Mouse (Mus musculus) neural tube, embryonic 11.5 days (tissue): ENCODE results near the gene Cdca7l. TPM values are rescaled to one million over a fixed set of nuclear protein-coding genes. Genes with fewer than 3 reads are reported as not detected.
"Not testable (repeated sequence)": the region's sequence is repeated elsewhere in the genome, so short reads cannot be mapped to it uniquely, and the experiment has no call there.

ENCODE experiments used
- ATAC-seq: fragments of 200-750 bp; cut with Nextera tagmentation; 2 replicates; pipeline ENCODE4 v1.8.0; 2017; ENCODE audit warnings: moderate number of reproducible peaks, mild to moderate bottlenecking, moderate TSS enrichment, moderate library complexity; ENCODE audit not compliant: insufficient read depth, low FRiP score, low TSS enrichment
- DNase-seq: peaks from one replicate; pipeline ENCODE4 v3.0.0-alpha.2; 2015; ENCODE audit warnings: low spot score
- H3K27ac ChIP-seq: fragments of 300-500 bp; sonication (generic); 2 replicates; pipeline ENCODE4 v1.5.1; 2014; ENCODE audit warnings: low read depth, mild to moderate bottlenecking, low read length
- H3K27me3 ChIP-seq: fragments of 300-500 bp; sonication (generic); 2 replicates; pipeline ENCODE4 v1.6.1; 2014; ENCODE audit warnings: mild to moderate bottlenecking, low read length, mixed read lengths; ENCODE audit not compliant: control insufficient read depth, insufficient read depth
- H3K36me3 ChIP-seq: fragments of 300-500 bp; sonication (generic); 2 replicates; pipeline ENCODE4 v1.6.1; 2014; ENCODE audit warnings: mild to moderate bottlenecking, low read length, moderate library complexity, mixed read lengths; ENCODE audit not compliant: control insufficient read depth, insufficient read depth
- H3K4me1 ChIP-seq: fragments of 300-500 bp; sonication (generic); 2 replicates; pipeline ENCODE4 v1.6.1; 2014; ENCODE audit warnings: low read length, mixed read lengths; ENCODE audit not compliant: control insufficient read depth, insufficient read depth
- H3K4me2 ChIP-seq: fragments of 300-500 bp; sonication (generic); 2 replicates; pipeline ENCODE4 v1.6.1; 2014; ENCODE audit warnings: low read depth, mild to moderate bottlenecking, moderate library complexity
- H3K4me3 ChIP-seq: fragments of 300-500 bp; sonication (generic); 2 replicates; pipeline ENCODE4 v1.5.1; 2014; ENCODE audit warnings: low read depth, low read length
- H3K9ac ChIP-seq: fragments of 300-500 bp; sonication (generic); 2 replicates; pipeline ENCODE4 v1.6.1; 2014; ENCODE audit warnings: mild to moderate bottlenecking, low read length
- H3K9me3 ChIP-seq: fragments of 300-500 bp; sonication (generic); 2 replicates; pipeline ENCODE4 v1.6.1; 2016; ENCODE audit warnings: low read length; ENCODE audit not compliant: control insufficient read depth
- WGBS: fragments of 180-500 bp; shearing (Covaris S2); extraction: QIAGEN DNeasy Blood & Tissue Kit; methylation state at CpG from one replicate; pipeline ENCODE4 v1.1.7; 2014; 5-methylcytosine and 5-hydroxymethylcytosine counted together
- polyA plus RNA-seq: library from polyadenylated mRNA; unstranded; fragments of >200 nt; fragmentation: Nextera tagmentation; extraction: Ambion mirVana; gene quantifications from 2 replicates; pipeline ENCODE4 v1.2.1, GENCODE M21; 2014

The Cdca7l gene
- polyA plus RNA-seq, result 21.4 and 22.4 TPM in 2 replicates

- 100% methylated on average over 1 of the region's 6 CpGs for WGBS
- DNase-seq, H3K4me3 ChIP-seq, H3K36me3 ChIP-seq, H3K9me3 ChIP-seq, H3K9ac ChIP-seq, ATAC-seq, H3K4me2 ChIP-seq, H3K27ac ChIP-seq: not testable (repeated sequence)
- Histone ChIP-seq H3K27me3 (peaks cover 18% of the 10 kb centered on the region), H3K4me1 (peaks cover 17% of the 10 kb centered on the region; the same call in 1 of the 2 replicates)
Measured at GRCm38 (mm10) chr12:117803989-117804388, at the start of gene Cdca7l. Cdca7l (plus strand) TSS chr12:117804289.

- H3K9me3 ChIP-seq, result no peaks in the 10 kb centered on the region
- no peak overlapping the region for H3K4me2 ChIP-seq
- 72% methylated on average over 7 of the region's 7 CpGs for WGBS
- H3K9ac ChIP-seq, result no peak overlapping the region
- DNase-seq (no peak), ATAC-seq (no peak)
- no peak overlapping the region for H3K4me3 ChIP-seq
- H3K36me3 ChIP-seq, result no peaks in the 10 kb centered on the region
- peaks cover 9% of the 10 kb centered on the region for H3K4me1 ChIP-seq
- no peaks in the 10 kb centered on the region for H3K27me3 ChIP-seq
- no peak overlapping the region for H3K27ac ChIP-seq
Measured at GRCm38 (mm10) chr12:117756010-117756409, 48.1 kb upstream of the Cdca7l start.

- H3K27ac ChIP-seq, result no peak overlapping the region
- 91% methylated on average over 5 of the region's 5 CpGs for WGBS
- H3K9me3 ChIP-seq, result no peaks in the 10 kb centered on the region
- ATAC-seq (no peak), DNase-seq (no peak)
- H3K4me1 ChIP-seq, result no peaks in the 10 kb centered on the region
- H3K9ac ChIP-seq, result no peak overlapping the region
- no peak overlapping the region for H3K4me2 ChIP-seq
- no peaks in the 10 kb centered on the region for H3K27me3 ChIP-seq
- H3K4me3 ChIP-seq, result no peak overlapping the region
- no peaks in the 10 kb centered on the region for H3K36me3 ChIP-seq
Measured at GRCm38 (mm10) chr12:117760373-117760772, 43.7 kb upstream of the Cdca7l start.

- Histone ChIP-seq H3K4me1 (no peaks in the 10 kb centered on the region), H3K4me2 (no peak overlapping the region), H3K27me3 (no peaks in the 10 kb centered on the region), H3K36me3 (no peaks in the 10 kb centered on the region), H3K9ac (no peak overlapping the region), H3K27ac (no peak overlapping the region), H3K9me3 (no peaks in the 10 kb centered on the region), H3K4me3 (no peak overlapping the region)
- no peak for ATAC-seq
- DNase-seq, result no peak
Measured at GRCm38 (mm10) chr12:117760846-117761245, 43.2 kb upstream of the Cdca7l start.

GRCm38 (mm10) chr12:117761698-117762097, 42.4 kb upstream of the Cdca7l start:
- DNase-seq (no peak), ATAC-seq (no peak)
- 63% methylated on average over 1 of the region's 1 CpGs for WGBS
- Histone ChIP-seq H3K9me3 (no peaks in the 10 kb centered on the region), H3K4me2 (no peak overlapping the region), H3K9ac (no peak overlapping the region), H3K4me3 (no peak overlapping the region), H3K27ac (no peak overlapping the region), H3K36me3 (no peaks in the 10 kb centered on the region), H3K4me1 (no peaks in the 10 kb centered on the region), H3K27me3 (no peaks in the 10 kb centered on the region)

GRCm38 (mm10) chr12:117763247-117763646, 40.8 kb upstream of the Cdca7l start:
- ATAC-seq (no peak), DNase-seq (no peak)
- Histone ChIP-seq H3K27ac (no peak overlapping the region), H3K9me3 (no peaks in the 10 kb centered on the region), H3K27me3 (no peaks in the 10 kb centered on the region), H3K4me2 (no peak overlapping the region), H3K4me1 (no peaks in the 10 kb centered on the region), H3K36me3 (no peaks in the 10 kb centered on the region), H3K9ac (no peak overlapping the region), H3K4me3 (no peak overlapping the region)
- 61% methylated on average over 3 of the region's 3 CpGs for WGBS

GRCm38 (mm10) chr12:117764839-117765238, 39.2 kb upstream of the Cdca7l start:
- H3K4me1 ChIP-seq, result no peaks in the 10 kb centered on the region
- 11% methylated on average over 7 of the region's 7 CpGs for WGBS
- no peak overlapping the region for H3K4me2 ChIP-seq
- no peak overlapping the region for H3K9ac ChIP-seq
- H3K9me3 ChIP-seq, result no peaks in the 10 kb centered on the region
- no peaks in the 10 kb centered on the region for H3K27me3 ChIP-seq
- ATAC-seq, result 0 out of 2 replicates have a peak, but pooled peaks have one; percentile 51
- no peaks in the 10 kb centered on the region for H3K36me3 ChIP-seq
- no peak overlapping the region for H3K27ac ChIP-seq
- peak; percentile 83 for DNase-seq
- H3K4me3 ChIP-seq, result no peak overlapping the region

- no peaks in the 10 kb centered on the region for H3K4me1 ChIP-seq
- no peak overlapping the region for H3K4me2 ChIP-seq
- ATAC-seq (no peak), DNase-seq (peak; percentile 85)
- H3K9me3 ChIP-seq, result no peaks in the 10 kb centered on the region
- H3K9ac ChIP-seq, result no peak overlapping the region
- no peak overlapping the region for H3K4me3 ChIP-seq
- no peaks in the 10 kb centered on the region for H3K27me3 ChIP-seq
- no peak overlapping the region for H3K27ac ChIP-seq
- H3K36me3 ChIP-seq, result no peaks in the 10 kb centered on the region
- WGBS, result 12% methylated on average over 5 of the region's 5 CpGs
Measured at GRCm38 (mm10) chr12:117769113-117769512, 35.0 kb upstream of the Cdca7l start.

GRCm38 (mm10) chr12:117770211-117770610, 33.9 kb upstream of the Cdca7l start:
- Histone ChIP-seq H3K9ac (no peak overlapping the region), H3K4me2 (no peak overlapping the region), H3K4me3 (no peak overlapping the region), H3K9me3 (no peaks in the 10 kb centered on the region), H3K4me1 (no peaks in the 10 kb centered on the region), H3K27me3 (no peaks in the 10 kb centered on the region), H3K27ac (no peak overlapping the region), H3K36me3 (no peaks in the 10 kb centered on the region)
- ATAC-seq (no peak), DNase-seq (no peak)
- 30% methylated on average over 2 of the region's 2 CpGs for WGBS
